Mouse (Mus musculus) ovary, adult 10 weeks (tissue): Measurements from ENCODE around the gene Gm44973. TPM values are rescaled to one million over a fixed set of nuclear protein-coding genes. Genes with fewer than 3 reads are reported as not detected.

Experiments
- polyA plus RNA-seq: library from polyadenylated mRNA; stranded (reverse); fragments of 350-450 nt; fragmentation: Illumina TruSeq; extraction: RNeasy Lipid Tissue Mini Kit (QIAGEN cat#74804); gene quantifications from one replicate; pipeline ENCODE4 v1.2.3, GENCODE M21; 2014

Gene Gm44973
- polyA plus RNA-seq, result not detected

DNA sequence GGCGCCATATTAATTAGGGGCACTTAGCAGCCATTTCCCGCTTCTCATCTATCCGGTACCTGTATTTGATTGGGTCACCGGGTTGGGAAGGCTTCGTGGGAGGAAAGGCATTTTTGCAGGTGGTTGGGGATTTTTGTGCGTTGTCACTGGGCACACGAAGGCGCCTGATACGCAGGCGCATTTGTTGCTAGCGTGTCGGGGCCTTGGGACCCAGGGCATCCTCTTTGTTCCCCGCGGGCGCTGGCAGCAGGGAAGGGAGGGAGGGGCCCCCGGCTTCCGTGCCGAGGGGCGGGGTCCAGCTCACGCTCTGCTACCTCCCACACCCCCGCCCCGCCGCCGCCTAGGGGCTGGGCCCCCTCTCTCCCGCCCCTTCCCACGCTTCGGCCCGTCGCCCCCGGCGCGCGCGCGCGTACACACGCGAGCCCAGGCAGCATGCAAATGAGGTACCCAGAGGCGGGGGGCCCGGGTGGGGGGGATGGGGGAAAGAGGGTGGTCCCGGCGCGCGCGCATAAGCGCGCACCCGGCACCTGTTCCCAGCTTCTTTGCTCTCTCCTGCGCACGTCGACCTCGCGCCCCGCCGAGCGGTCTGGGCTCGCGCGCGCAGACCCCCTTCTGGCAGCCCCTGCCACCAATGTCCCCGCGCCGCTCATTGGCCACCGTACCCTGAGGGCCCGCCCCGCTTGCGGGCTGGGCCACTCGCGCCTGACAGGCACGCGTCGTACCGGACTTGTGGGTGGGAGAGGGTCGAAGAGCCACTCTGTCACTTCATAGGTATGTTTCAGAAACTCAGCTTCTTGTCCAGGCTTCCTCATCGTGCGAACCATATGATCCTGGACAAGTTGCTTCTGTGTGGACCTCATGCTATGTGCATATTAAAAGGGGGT, at the start of gene Gm44973:
Gene Gm44973, plus strand, starts transcription at position 379 of the 884 bp plus-strand sequence.

DNA sequence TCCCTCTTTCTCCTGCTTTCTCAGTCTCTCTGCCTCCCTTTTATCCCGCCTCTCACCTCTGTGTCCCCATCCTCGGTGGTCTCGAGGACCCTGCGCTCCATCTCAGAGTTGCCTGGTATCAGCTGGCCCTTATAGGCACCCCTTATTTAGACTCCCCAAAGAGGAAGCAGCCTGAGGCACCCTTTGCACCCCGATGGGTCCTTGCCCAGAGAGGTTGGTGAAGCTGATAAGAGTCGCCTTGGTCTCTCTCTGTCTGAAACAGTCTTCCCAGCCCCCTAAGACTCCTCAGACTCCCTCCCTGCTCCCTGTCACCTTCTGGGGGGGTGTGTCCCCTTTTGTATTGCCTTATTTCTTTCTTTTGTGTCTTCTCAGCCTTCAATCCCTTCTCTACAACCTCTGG, 44.2 kb upstream of the Gm44973 start, which contains the start of gene Sbk3:
Gene Sbk3, minus strand, starts transcription at position 101 of the 400 bp plus-strand sequence.

DNA sequence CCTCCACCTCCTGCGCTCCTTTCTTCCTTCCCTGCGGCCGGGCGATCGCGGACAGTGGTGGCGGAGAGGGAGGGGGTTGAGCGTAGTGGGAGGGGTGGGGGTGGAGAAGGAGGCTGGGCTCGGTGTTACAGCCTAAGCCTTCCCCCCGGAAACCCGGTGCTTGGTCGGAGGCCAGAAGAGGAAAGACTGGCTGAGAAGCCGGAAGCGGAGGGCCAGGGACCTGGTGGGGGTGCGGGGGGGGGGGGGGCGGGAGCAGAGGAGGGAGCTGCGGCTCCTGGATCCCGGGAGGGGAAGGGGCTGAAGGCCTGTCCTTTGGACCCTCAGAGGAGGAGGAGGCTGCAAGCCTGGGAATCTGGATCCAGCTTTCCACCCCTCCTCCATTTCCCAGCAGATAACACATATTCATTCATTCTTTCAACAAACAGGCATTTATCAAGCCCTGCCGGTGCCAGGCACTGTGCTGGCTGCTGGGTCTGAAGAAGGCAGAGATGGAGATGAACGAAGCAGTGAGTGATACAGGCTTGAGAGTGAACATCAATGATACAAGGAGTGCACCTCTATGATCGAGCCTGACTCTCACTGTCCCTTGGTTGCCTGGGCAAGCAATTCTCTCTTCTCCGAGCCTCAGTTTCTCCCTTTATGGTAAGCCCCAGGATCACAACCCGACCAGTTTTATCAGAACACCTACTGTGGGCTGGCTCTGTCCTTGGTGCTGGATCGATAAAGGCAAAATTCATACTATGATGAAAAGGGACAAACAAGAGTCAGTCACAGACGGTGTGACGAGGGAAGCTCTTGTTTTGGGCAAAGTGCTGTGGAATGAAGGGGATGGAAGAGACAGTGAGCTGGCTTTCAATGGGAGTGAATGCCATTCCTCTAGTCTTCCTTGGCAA, 19.0 kb upstream of the Gm44973 start, which contains the start of gene Zfp579:
Gene Zfp579, minus strand, starts transcription at position 156 of the 893 bp plus-strand sequence.

DNA sequence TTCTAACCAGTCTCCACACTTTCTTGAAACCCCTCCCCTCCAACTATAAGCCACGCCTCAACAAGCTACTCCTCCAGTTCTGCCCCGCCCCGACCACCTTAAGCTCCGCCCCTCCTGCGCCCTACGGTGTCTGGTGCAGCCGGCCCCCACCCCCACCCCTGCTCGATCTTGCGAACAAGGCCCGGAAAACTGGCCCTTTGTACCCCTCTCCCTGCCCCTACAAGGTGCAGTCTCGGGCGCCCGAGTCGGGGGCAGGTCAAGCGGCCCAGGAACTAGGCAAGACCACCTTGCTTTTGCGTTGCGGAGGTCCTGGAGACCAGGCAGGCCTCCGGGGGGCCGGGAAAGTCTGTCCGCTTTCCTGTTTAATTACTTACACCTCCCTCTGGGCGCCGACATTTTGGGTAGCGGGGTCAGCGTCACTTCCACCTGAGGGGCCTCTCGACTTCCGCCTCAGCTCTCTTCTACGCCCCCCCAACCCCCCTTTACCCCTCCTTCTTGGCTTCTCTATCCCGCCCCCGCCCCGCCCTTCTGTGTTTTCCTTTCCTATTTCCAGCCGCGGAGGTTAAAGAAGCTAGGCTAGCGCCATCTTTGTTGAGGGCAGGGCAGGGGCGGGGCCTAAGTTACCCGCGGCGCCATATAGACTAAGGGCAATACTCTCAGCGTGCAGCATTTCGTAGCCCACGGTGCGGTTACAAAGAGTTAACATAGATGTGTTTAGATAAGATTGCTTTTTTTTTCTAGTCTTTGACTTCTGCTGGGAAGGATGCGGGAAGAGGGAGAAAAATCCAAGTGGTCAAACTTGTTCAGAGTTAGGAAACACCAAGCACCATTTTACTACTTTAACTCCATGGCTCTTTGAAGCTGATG, 812 bp upstream of the Gm44973 start, which contains the start of the genes Zfp524 and Fiz1:
Gene Zfp524, plus strand, starts transcription at position 165 of the 867 bp plus-strand sequence.
Gene Fiz1, minus strand, starts transcription at position 447 of the 867 bp plus-strand sequence.

DNA sequence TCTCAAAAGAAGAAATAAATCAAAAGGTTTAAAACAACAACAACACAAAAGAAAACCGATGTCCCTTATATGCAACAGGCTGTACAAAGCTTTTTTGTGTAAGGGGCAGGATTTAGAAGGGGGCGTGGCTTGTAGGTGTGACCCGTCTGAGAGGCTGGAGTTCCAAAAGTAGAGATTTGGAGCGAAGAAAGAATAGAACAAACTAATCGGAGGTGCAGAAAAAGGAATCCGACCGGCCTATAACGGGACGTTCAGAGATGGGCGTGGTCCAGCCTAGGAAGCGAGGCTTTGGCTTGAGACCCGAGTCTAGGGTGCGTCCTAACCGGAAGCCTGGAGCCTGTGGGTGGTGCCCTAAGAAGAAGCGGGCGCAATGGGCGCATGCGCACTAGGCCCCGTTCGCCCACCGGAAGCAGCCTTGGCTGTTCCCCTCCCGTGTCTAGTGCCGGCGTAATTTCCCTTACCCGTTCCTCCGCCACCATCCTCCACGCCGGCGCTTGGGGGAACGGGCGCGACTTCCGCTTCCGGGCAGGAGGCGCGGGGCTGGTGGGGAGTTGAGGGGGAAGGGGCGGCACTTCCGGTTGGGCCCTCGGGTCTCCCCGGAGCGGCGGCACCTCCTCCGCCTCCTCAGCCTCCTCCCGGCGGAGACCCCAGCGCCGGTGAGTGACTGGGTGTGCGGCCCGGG, 4.8 kb downstream of the Gm44973 start, which contains the start of the genes Zfp865 and Ccdc106:
Gene Zfp865, plus strand, starts transcription at position 377 of the 682 bp plus-strand sequence.
Gene Ccdc106, plus strand, starts transcription at position 554 of the 682 bp plus-strand sequence.

DNA sequence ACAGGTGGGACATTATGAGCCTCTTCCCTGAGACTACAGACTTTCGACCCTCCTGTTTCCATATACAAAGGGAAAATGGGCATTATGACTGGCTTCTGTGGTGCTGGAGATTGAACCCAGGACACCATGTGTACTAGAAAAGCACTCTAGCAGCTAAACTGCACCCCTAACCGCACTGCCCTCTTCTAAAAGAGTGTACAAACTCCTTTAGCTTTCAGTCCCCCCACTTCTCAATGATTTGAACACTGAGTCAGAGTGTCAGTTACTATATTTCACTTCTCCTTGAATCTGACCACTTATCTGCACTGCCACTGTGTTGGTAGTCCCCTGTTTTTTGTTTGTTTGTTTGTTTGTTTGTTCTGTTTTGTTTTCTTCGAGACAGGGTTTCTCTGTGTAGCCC, 18.5 kb downstream of the Gm44973 start, which contains the start of gene 4632433K11Rik:
Gene 4632433K11Rik, plus strand, starts transcription at position 301 of the 400 bp plus-strand sequence.

DNA sequence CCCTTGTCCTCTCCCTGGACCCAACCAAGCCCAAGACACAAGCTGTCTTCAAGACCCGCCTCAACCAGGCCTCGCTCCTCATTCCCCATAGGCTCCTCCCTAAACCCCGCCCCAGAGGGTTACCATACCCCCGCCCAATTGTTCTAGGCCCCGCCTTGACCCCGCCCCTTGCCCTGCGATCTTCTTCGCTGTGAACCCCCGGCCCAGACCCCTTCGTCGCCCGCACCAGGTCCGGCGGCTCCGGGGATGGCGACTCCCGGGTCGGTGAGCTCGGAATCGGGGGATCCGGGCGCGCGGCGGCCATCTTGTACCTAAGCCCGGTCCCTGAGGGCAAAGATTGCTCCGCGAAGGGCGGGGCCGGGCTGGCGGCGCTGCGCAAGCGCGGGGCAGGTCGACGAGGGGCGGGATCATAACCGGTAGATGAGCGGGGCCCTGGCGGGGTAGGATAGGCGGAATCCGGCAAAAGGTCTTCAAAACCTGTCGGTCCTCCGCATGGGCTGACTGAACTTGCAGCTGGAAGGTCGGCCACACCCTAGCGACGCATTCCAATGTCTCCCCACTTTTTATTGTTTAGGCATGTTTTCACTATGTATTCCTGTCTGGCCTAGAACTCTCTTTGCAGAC, 22.9 kb downstream of the Gm44973 start, which contains the start of gene Zfp784:
Gene Zfp784, minus strand, starts transcription at position 338 of the 624 bp plus-strand sequence.

DNA sequence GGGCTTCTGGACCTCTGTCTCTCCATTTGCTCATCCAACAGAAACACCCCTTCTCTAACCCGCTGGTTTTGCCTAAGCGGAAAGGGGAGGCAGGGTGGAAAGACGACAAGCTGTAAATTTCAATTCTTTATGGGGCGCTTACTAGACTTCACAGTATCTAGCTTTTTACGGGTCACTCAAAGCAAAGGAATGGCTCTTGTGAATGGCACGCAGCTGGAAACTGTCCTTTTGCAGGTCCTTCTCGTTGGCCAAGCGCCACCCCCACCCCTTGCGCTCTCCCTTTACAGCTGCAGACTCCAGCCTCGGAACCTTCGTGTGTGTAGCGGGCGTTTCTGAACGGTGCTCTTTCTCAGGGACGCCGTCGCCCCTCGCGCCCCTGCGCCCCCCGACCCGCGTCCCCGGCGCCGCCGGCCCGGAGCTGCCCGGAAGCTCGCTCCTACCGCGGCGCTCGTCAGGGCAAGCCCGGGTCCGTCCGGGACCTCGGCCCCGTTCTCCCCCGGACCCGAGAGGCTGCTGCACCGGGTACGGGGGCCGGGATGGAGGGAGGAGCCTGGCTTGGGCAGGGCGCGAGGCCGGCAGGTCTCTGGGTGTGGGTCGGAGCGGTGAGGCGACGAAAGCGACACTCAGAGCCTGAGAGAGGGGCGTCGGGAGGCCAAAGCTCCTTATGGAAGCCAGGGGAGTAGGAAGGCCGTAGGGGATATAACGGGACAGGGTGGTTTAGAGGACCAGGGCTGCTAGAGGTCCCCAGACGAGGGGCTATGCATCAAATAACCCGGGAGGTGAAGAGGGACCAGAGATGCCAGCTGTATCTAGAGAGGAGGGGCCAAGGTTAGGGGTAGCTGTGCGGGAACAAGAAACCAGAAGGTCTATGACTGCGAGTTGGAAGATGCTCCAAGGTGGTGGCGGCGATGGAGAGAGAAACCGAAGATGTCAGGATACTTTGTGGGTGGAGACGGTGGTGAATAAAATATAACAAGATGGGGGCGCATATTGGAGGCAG, 36.2 kb downstream of the Gm44973 start, which contains the start of gene Zfp580:
Gene Zfp580, plus strand, starts transcription at position 346 of the 1,000 bp plus-strand sequence.

DNA sequence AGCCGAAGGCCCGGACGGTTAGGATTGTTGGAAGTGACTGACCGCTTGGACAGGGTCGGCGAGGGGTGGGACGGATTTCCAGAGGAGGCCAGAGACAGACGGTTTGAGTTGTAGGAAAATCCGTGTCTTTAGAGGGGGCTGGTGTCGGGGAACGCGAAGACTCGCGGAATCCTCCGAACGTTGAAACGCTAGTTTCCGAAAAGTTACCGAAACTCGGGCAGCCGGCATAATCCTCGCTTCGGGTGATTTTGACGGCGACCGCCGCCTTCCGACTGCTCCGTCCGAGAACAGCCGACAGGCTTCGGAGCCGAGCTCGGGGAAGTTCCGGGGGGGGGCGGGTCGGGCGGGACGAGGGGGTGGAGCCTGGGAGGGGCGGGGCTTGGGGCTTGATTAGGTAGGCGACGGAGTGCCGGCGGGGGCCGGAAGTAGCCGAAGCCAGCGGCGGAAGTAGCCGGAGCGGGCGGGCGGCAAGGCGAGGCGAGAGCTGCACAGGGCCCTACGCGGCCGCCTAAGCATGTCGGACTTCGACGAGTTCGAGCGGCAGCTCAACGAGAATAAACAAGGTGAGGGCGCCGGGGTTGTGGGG, 46.6 kb downstream of the Gm44973 start, which contains the start of gene U2af2:
Gene U2af2, plus strand, starts transcription at position 370 of the 586 bp plus-strand sequence.

DNA sequence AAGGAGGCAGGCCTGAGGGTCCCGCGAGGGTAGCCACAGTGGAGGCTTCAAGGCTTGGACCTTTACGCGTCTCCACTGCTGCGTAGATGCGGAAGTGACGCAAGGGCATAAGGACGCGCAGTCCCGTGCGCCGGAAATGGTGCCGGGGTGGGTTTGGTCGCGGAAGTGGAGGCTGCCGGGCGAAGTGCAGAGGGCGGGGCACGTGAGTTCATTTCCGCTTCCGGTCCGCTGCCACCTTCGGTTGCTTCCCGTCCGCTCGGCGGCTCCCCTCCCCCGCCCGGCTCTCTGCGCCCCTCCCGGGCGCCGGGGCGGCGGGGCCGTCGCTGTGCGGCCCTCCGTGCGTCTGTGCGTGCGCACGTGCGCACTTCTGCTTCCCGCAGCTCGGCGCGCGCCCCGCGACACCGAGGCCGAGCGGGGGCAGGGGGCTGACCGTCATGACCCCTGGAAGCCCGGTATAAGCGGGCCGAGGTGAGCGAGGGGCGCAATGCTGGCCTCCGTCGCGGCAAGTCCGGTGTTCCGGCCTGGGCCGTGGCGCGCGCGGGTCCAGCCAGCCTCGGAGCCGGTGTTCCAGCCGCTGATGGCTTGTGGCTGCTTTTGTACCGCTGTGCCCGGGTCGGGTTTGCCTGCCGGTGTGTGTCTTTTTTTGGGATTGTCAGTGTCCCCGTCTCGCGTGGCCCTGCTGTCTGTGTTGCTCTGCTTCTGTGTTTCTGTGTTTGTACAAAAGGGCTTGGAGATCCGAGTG, 64.9 kb downstream of the Gm44973 start, which contains the start of gene Epn1:
Gene Epn1, plus strand, starts transcription at position 226 of the 742 bp plus-strand sequence.

Other genes with a start within 250 kb of the Gm44973 start
- gene Fam71e2, start 244.2 kb upstream of the Gm44973 start, polyA plus RNA-seq, result not detected
- not detected for gene Il11, start 232.6 kb upstream of the Gm44973 start, polyA plus RNA-seq
- not detected for gene Tmem190, start 232.6 kb upstream of the Gm44973 start, polyA plus RNA-seq
- gene Tmem238, start 225.8 kb upstream of the Gm44973 start, polyA plus RNA-seq, result 0.46 TPM
- gene Rpl28, start 222.6 kb upstream of the Gm44973 start, polyA plus RNA-seq, result 14.1 TPM
- 2.0 TPM for gene Ube2s, start 202.9 kb upstream of the Gm44973 start, polyA plus RNA-seq
- gene Shisa7, start 170.8 kb upstream of the Gm44973 start, polyA plus RNA-seq, result 0.57 TPM
- gene Isoc2b, start 145.2 kb upstream of the Gm44973 start, polyA plus RNA-seq, result 1.9 TPM
- 1.7 TPM for gene Isoc2a, start 138.3 kb upstream of the Gm44973 start, polyA plus RNA-seq
- gene Gm36210, start 109.0 kb upstream of the Gm44973 start, polyA plus RNA-seq, result not detected
- not detected for gene Zfp628, start 100.3 kb upstream of the Gm44973 start, polyA plus RNA-seq
- gene Nat14, start 93.5 kb upstream of the Gm44973 start, polyA plus RNA-seq, result 0.57 TPM
- 0.14 TPM for gene Ssc5d, start 89.7 kb upstream of the Gm44973 start, polyA plus RNA-seq
- gene Sbk2, start 51.1 kb upstream of the Gm44973 start, polyA plus RNA-seq, result 0.40 TPM
- 0.51 TPM for gene Sbk3, start 44.3 kb upstream of the Gm44973 start, polyA plus RNA-seq
- gene Zfp579, start 19.3 kb upstream of the Gm44973 start, polyA plus RNA-seq, result 16.0 TPM
- not detected for gene Zfp524, start 1.1 kb upstream of the Gm44973 start, polyA plus RNA-seq
- gene Fiz1, start 799 bp upstream of the Gm44973 start, polyA plus RNA-seq, result 22.1 TPM
- 5.3 TPM for gene Zfp865, start 4.9 kb downstream of the Gm44973 start, polyA plus RNA-seq
- not detected for gene Ccdc106, start 5.1 kb downstream of the Gm44973 start, polyA plus RNA-seq
- gene 4632433K11Rik, start 18.6 kb downstream of the Gm44973 start, polyA plus RNA-seq, result 3.3 TPM
- gene Zfp784, start 22.9 kb downstream of the Gm44973 start, polyA plus RNA-seq, result 4.2 TPM
- 2.1 TPM for gene Zfp580, start 36.0 kb downstream of the Gm44973 start, polyA plus RNA-seq
- gene U2af2, start 46.6 kb downstream of the Gm44973 start, polyA plus RNA-seq, result 9.1 TPM
- gene Epn1, start 64.7 kb downstream of the Gm44973 start, polyA plus RNA-seq, result 1.4 TPM
- gene Rfpl4, start 101.5 kb downstream of the Gm44973 start, polyA plus RNA-seq, result 45.2 TPM
- not detected for gene Rasl2-9, start 110.5 kb downstream of the Gm44973 start, polyA plus RNA-seq
- not detected for gene Vmn1r55, start 134.2 kb downstream of the Gm44973 start, polyA plus RNA-seq
- gene Vmn1r56, start 181.3 kb downstream of the Gm44973 start, polyA plus RNA-seq, result not detected
- not detected for gene Vmn1r57, start 203.0 kb downstream of the Gm44973 start, polyA plus RNA-seq